Mouse (Mus musculus): Measurements from ENCODE around the gene Thrap3. TPM values are rescaled to one million over a fixed set of nuclear protein-coding genes. Genes with fewer than 3 reads are reported as not detected.

Gene Thrap3
- total and polyA plus RNA-seq, 2 experiments, result 29.1 to 74.3 TPM

DNA sequence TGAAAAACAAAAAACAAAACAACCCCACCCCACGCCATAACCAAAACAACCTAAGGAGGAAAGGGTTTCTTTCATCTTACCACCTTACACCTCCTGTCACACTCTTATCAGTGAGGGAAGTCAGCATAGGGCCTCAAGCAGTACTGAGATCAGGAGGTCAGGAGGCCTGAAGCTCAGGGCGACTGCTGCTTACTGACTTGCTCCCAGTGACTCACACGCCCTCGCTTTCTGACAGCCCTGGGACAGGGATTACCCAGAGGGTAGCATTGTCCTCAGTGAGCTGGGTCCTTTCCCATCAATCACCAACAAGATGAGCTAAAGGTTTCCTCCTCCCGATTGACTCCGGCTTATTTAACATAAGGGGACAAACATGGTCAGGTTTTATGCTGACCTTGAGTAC is 4.5 kb upstream of the Thrap3 start:
- Histone ChIP-seq H3K4me3 (ENCODE audit: insufficient read depth, low read depth, low read length) (no peak overlapping the region), H3K27ac (replicated peaks; ENCODE audit: insufficient read depth, low read depth, low read length) (no peak overlapping the region), H3K79me2 (ENCODE audit: control insufficient read depth, insufficient read depth, low read length) (no peaks in the 10 kb centered on the region), H3K27me3 (ENCODE audit: control insufficient read depth, insufficient read depth, low read length) (no peaks in the 10 kb centered on the region), H3K4me1 (ENCODE audit: control insufficient read depth, insufficient read depth, low read length) (peaks cover 10% of the 10 kb centered on the region; the same call in 1 of the 2 replicates), H3K9ac (ENCODE audit: low read depth, low read length) (no peak overlapping the region), H3K36me3 (ENCODE audit: control insufficient read depth, insufficient read depth, low read length) (no peaks in the 10 kb centered on the region)
- no peak for TF ChIP-seq POLR2A (IDR thresholded peaks at IDR 0.05; ENCODE audit: extremely low read depth, insufficient read depth, low read length)
- WGBS, result 79% methylated on average over 6 of the region's 6 CpGs
- no peak for DNase-seq (ENCODE audit: extremely low read depth, low read depth, low spot score)

GRCm38 (mm10) chr4:126205386-126205785 is 2.8 kb upstream of the Thrap3 start:
- Histone ChIP-seq H3K4me3 (ENCODE audit: insufficient read depth, low read depth, low read length) (no peak overlapping the region), H3K9ac (ENCODE audit: low read depth, low read length) (no peak overlapping the region), H3K4me1 (ENCODE audit: control insufficient read depth, insufficient read depth, low read length) (peaks cover 13% of the 10 kb centered on the region), H3K27me3 (ENCODE audit: control insufficient read depth, insufficient read depth, low read length) (no peaks in the 10 kb centered on the region), H3K36me3 (ENCODE audit: control insufficient read depth, insufficient read depth, low read length) (no peaks in the 10 kb centered on the region; the same call in 1 of the 2 replicates), H3K27ac (replicated peaks; ENCODE audit: insufficient read depth, low read depth, low read length) (peak overlapping the region; percentile 76), H3K79me2 (ENCODE audit: control insufficient read depth, insufficient read depth, low read length) (peaks cover 5% of the 10 kb centered on the region; the same call in 1 of the 2 replicates)
- WGBS, result 17% methylated on average over 1 of the region's 1 CpGs
- no peak for TF ChIP-seq POLR2A (IDR thresholded peaks at IDR 0.05; ENCODE audit: extremely low read depth, insufficient read depth, low read length)
- TF ChIP-seq CTCF (IDR thresholded peaks at IDR 0.05; ENCODE audit: low read depth, low read length), result no peak
- DNase-seq (ENCODE audit: extremely low read depth, low read depth, low spot score), result peak; percentile 99

DNA sequence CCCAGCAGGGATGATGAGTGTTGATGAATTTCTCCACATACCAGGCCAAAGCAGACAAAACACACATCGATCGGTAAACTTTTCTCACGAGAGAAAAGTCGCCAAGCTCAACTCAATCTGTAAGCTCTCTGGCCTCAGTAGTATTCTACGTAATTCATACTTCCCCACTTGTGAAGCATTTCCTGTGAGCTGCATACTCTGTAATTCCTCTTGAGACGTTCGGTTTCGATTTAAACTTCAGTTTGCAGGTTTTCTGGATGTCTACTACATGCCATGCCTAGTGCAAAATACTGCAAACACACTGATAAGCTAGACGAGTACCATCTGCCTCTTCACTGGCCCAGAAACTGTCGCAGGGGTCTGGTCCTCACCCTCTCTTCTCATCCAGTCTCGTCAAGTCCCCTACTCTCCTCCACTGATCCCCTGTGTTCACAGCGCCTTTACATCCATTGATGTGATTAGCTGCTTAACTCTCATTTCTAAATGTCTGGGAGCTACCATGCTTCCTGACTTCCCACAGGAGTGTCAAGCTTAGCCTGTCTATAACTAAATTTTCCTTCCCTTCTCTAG is 2.2 kb upstream of the Thrap3 start:
- H3K27ac ChIP-seq (replicated peaks; ENCODE audit: insufficient read depth, low read depth, low read length), result peak overlapping the region; percentile 5; the same call in 1 of the 2 replicates
- no peak overlapping the region for H3K9ac ChIP-seq (ENCODE audit: low read depth, low read length)
- H3K27me3 ChIP-seq (ENCODE audit: control insufficient read depth, insufficient read depth, low read length), result no peaks in the 10 kb centered on the region
- no peak overlapping the region for H3K4me3 ChIP-seq (ENCODE audit: insufficient read depth, low read depth, low read length)
- no peak for DNase-seq (ENCODE audit: extremely low read depth, low read depth, low spot score)
- H3K36me3 ChIP-seq (ENCODE audit: control insufficient read depth, insufficient read depth, low read length), result no peaks in the 10 kb centered on the region; the same call in 1 of the 2 replicates
- no peak for TF ChIP-seq POLR2A (IDR thresholded peaks at IDR 0.05; ENCODE audit: extremely low read depth, insufficient read depth, low read length)
- TF ChIP-seq CTCF (IDR thresholded peaks at IDR 0.05; ENCODE audit: low read depth, low read length), result no peak
- WGBS, result 71% methylated on average over 12 of the region's 12 CpGs
- peaks cover 5% of the 10 kb centered on the region; the same call in 1 of the 2 replicates for H3K79me2 ChIP-seq (ENCODE audit: control insufficient read depth, insufficient read depth, low read length)
- peaks cover 15% of the 10 kb centered on the region for H3K4me1 ChIP-seq (ENCODE audit: control insufficient read depth, insufficient read depth, low read length)

- no peak for TF ChIP-seq POLR2A (IDR thresholded peaks at IDR 0.05; ENCODE audit: extremely low read depth, insufficient read depth, low read length)
- no peak for TF ChIP-seq CTCF (IDR thresholded peaks at IDR 0.05; ENCODE audit: low read depth, low read length)
- no peaks in the 10 kb centered on the region for H3K27me3 ChIP-seq (ENCODE audit: control insufficient read depth, insufficient read depth, low read length)
- H3K4me3 ChIP-seq (ENCODE audit: insufficient read depth, low read depth, low read length), result no peak overlapping the region
- no peaks in the 10 kb centered on the region; the same call in 1 of the 2 replicates for H3K36me3 ChIP-seq (ENCODE audit: control insufficient read depth, insufficient read depth, low read length)
- peaks cover 18% of the 10 kb centered on the region for H3K4me1 ChIP-seq (ENCODE audit: control insufficient read depth, insufficient read depth, low read length)
- no peak for DNase-seq (ENCODE audit: extremely low read depth, low read depth, low spot score)
- peaks cover 9% of the 10 kb centered on the region; the same call in 1 of the 2 replicates for H3K79me2 ChIP-seq (ENCODE audit: control insufficient read depth, insufficient read depth, low read length)
- H3K27ac ChIP-seq (replicated peaks; ENCODE audit: insufficient read depth, low read depth, low read length), result no peak overlapping the region
- WGBS, result 94% methylated on average over 8 of the region's 8 CpGs
- H3K9ac ChIP-seq (ENCODE audit: low read depth, low read length), result no peak overlapping the region
These were observed 1.5 kb upstream of the Thrap3 start for GRCm38 (mm10) chr4:126204016-126204415.

- Histone ChIP-seq H3K4me3 (ENCODE audit: insufficient read depth, low read depth, low read length) (no peak overlapping the region), H3K27me3 (ENCODE audit: control insufficient read depth, insufficient read depth, low read length) (no peaks in the 10 kb centered on the region), H3K27ac (replicated peaks; ENCODE audit: insufficient read depth, low read depth, low read length) (peak overlapping the region; percentile 99), H3K9ac (ENCODE audit: low read depth, low read length) (peak overlapping the region; percentile 86), H3K4me1 (ENCODE audit: control insufficient read depth, insufficient read depth, low read length) (peaks cover 21% of the 10 kb centered on the region), H3K79me2 (ENCODE audit: control insufficient read depth, insufficient read depth, low read length) (peaks cover 12% of the 10 kb centered on the region; the same call in 1 of the 2 replicates), H3K36me3 (ENCODE audit: control insufficient read depth, insufficient read depth, low read length) (no peaks in the 10 kb centered on the region; the same call in 1 of the 2 replicates)
- no peak for TF ChIP-seq POLR2A (IDR thresholded peaks at IDR 0.05; ENCODE audit: extremely low read depth, insufficient read depth, low read length)
- no peak for TF ChIP-seq CTCF (IDR thresholded peaks at IDR 0.05; ENCODE audit: low read depth, low read length)
- 79% methylated on average over 10 of the region's 10 CpGs for WGBS
- DNase-seq (ENCODE audit: extremely low read depth, low read depth, low spot score), result no peak
These were observed 856 bp upstream of the Thrap3 start for GRCm38 (mm10) chr4:126203336-126203895.
